Mouse (Mus musculus) fat pad, adult 2 months (tissue): ENCODE measurements around the gene Alpk1.
A peak's percentile ranks its signal among the peaks of the same experiment; 100 is the strongest.
"Not testable (repeated sequence)": the region's sequence is repeated elsewhere in the genome, so short reads cannot be mapped to it uniquely, and the experiment has no call there.

Source experiments
- DNase-seq: peaks from one replicate; pipeline ENCODE4 v3.0.0-alpha.2; 2011; ENCODE audit warnings: low read depth, low spot score; ENCODE audit errors: extremely low read depth

Gene Alpk1

DNA sequence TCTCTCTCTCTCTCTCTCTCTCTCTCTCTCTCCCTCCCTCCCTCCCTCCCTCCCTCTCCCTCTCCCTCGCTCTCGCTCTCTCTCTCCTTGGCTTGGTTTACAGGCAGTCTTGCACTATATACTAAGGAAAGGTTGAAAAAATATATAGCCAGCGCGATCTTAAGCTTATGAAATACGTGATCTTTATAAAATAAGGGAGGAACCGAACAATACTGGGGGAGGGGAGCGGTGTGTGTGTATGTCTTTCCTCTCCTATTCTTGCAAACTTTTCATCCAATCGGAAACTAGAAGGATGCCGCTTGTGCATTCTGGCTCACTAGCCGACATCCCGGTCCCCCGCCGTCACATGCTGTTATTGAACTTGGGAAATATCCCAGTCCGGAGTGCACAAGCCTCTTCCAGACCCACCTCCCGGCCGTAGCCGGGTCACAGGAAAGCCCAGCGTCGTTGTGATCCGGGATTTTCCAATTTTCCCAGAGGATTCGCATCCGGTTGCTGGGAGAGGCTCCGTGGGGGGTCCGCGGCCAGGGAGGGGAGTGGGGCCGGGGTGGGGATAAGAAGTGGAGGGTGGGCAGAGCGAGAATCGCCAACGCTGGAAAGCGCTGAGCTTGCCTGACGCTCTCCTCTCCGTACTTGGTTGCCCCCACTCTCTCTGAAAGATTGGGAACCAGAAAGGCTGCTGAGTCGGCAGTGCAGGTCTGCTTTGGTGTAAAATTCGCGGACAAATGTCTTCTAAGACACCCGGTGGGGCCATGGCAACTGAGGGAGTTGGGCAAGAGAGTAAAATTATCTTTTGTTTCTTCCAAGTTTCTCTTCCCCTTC, 10.1 kb upstream of the Alpk1 start:
- no peak for DNase-seq

GRCm38 (mm10) chr3:127789500-127790191, 9.3 kb upstream of the Alpk1 start, which contains the start of gene Tifa:
Gene Tifa, plus strand, starts transcription at chr3:127789805.
- DNase-seq = no peak

GRCm38 (mm10) chr3:127788919-127789318, 8.6 kb upstream of the Alpk1 start:
- DNase-seq = no peak

GRCm38 (mm10) chr3:127788038-127788437, 7.7 kb upstream of the Alpk1 start:
- no peak for DNase-seq

DNA sequence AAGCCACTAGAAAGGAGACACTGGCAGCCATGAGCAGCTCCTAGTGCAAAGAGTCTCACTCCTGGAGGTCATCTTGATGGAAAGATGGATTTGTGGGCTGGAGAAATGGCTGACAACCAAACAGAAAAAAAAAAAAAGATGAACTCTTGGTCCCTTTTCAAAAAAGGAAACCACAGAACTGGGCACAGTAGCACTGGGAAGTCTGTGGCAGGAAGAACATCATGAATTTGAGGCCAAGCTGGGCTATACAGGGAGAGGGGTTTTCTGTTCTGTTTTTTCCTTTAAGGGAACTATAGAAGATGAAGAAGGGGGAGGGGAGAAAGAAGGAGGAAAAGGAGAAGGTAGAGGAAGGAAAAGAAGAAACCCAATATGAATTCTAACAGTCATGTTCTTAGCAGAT, 6.7 kb upstream of the Alpk1 start:
- DNase-seq = no peak

GRCm38 (mm10) chr3:127783680-127784079, 3.4 kb upstream of the Alpk1 start:
- DNase-seq = not testable (repeated sequence)

DNA sequence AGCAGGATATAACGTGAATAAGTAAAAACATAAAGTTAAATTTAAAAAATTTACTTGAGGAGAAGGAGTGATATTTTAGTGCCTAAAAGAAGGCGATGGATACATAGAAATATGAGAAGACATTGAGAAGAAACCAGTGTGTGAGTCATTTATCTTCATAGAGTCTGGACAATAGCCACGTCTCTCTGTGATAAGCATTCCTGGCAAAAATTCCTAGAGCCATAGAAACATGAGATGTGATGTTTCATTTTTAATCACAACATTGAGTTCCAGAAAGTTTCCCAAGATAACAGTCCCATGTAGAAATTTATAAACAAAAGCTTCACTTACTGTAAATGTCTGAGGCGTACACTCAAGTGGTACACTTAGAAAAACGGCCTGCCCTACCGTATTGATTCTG, 2.6 kb upstream of the Alpk1 start:
- DNase-seq = no peak

DNA sequence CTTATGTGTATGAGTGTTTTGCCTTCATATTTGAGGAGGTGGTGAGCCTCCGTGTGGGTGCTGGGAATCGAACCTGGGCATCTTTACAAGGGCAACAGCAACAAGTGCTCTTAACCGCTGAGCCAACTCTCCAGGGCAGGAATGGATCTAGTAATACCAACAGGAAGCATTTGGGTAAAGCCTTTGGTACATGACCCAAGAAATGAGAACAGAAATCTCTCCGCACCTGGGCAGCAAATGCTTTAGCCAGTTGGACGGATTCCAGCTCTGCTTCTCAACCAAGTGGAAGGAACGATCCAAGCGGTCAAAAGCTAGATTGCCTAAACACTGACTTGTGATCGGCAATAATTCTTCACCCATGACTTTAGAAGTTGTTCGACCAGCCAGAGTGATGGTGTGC, 594 bp upstream of the Alpk1 start:
- DNase-seq = peak; percentile 95

DNA sequence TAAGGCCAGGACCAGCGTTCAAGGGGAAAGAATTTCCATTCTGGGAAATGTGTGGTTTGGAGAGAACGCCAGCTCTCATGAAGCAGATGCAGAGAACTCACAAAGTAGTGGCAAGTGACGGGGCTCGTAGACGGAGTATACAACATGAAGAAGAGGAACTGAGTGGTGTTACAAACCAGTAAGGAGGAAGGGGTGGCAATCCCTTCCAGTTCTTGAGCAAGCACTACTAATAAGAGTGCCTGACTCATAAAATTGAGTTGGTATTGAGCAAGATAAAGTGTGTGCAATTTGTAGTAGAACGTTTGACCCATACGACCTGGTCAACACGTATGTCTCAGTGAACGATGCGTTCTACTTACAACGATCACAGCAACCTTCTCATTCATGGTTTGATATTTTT, 11.2 kb downstream of the Alpk1 start:
- no peak for DNase-seq

DNA sequence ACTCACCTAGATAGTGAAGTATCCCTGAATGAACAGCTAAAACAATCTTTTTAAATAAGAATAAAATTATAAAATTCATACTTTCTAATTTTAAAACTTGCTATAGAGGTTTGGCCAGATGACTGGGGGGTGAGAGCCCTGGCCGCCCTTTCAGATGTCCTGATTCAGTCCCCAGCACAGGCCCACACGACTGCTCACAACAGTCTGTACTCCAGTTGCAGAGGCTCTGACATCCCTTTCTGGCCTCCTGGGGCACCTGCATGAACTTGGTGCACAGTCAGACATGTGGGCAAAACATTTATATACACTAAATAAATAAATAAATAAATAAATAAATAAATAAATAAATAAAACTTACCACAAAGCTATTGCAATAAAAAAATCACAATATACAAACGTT, 14.4 kb downstream of the Alpk1 start:
- DNase-seq = no peak

DNA sequence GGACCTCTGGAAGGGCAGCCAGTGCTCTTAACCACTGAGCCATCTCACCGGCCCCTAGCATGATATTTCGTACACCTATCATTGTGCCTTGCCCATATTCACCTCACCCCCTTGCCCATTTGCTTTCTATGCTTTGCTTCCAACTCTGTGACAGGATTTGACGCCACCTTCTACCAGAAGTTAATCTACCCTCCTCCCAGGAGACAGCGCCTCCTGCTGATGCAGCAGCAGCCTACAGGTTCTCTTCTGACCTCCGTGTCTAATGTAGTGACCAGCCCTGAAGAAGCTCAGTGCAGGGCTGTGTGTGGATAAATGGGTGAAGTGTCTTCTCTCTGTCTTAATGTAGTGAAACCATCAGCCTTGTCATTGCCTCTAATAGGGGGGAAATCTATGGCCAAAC, 15.8 kb downstream of the Alpk1 start:
- no peak for DNase-seq

DNA sequence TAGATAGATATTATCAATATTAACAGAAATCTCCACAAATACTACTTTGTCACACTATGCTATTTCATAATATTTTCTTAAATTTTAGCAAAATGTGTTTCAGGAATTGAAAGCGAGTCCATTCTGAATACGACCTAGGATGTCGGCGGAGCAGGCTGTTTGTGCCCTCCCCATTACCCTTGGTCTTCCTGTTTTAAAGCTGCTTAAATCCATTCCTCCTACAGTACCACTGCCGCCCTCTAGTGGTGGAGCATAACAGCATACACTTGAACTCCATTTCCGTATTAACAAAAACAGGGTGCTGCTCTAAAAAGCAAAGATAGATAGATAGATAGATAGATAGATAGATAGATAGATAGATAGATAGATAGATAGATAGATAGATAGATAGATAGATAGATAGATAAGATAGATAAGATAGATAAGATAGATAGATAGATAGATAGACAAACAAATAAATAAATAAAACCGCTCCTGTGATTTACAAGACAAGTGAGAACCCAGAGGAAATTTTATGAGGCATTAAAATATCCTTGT, 17.2 kb downstream of the Alpk1 start:
- DNase-seq = no peak

- DNase-seq = no peak
These were observed 17.9 kb downstream of the Alpk1 start for GRCm38 (mm10) chr3:127762403-127762802.

- no peak for DNase-seq
These were observed 21.1 kb downstream of the Alpk1 start for GRCm38 (mm10) chr3:127759212-127759611.

DNA sequence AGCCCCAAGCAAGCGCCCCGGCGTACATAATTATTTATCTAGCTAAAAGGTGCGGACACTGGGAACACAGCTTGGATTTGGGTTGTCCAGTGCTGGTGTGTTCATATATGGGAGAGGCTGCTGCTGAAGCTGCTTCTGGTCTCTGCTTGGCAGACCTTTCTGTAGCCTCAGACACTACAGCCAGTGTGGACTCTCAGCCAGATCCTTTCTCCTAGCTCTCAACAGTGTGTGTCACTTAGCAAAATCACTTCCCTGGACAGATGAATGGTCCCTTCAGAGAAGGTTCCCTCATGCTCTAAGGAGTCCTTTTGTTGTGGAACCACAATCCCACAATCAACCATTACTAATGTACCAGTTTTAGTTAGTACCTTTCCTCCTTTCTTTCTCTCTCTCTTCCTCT, 21.5 kb downstream of the Alpk1 start:
- DNase-seq = no peak

DNA sequence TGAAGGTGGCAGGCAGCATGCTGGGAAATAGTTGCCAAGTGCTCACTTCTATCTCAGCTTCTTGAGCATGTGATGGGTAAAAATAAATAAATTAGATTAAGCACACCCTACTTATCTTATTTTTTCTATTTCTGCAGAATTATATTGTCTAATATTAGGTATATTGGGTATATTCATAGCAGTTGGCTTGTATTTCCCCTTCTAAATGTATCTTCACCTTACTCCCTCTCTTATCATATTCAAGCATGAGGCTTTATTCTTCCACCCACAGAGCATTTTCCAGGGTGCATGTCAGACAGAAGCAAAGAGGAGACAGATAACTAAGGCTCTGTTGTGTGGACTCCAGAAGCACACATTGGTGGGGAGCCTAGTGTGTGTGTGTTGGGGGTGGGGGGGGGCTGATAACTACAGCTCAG, 22.4 kb downstream of the Alpk1 start:
- no peak for DNase-seq

- no peak for DNase-seq
These were observed 23.9 kb downstream of the Alpk1 start for GRCm38 (mm10) chr3:127756458-127756857.

- no peak for DNase-seq
These were observed 30.3 kb downstream of the Alpk1 start for GRCm38 (mm10) chr3:127749981-127750562.

- DNase-seq = no peak
These were observed 31.1 kb downstream of the Alpk1 start for GRCm38 (mm10) chr3:127749266-127749665.

GRCm38 (mm10) chr3:127748644-127749043, 31.7 kb downstream of the Alpk1 start:
- no peak for DNase-seq

DNA sequence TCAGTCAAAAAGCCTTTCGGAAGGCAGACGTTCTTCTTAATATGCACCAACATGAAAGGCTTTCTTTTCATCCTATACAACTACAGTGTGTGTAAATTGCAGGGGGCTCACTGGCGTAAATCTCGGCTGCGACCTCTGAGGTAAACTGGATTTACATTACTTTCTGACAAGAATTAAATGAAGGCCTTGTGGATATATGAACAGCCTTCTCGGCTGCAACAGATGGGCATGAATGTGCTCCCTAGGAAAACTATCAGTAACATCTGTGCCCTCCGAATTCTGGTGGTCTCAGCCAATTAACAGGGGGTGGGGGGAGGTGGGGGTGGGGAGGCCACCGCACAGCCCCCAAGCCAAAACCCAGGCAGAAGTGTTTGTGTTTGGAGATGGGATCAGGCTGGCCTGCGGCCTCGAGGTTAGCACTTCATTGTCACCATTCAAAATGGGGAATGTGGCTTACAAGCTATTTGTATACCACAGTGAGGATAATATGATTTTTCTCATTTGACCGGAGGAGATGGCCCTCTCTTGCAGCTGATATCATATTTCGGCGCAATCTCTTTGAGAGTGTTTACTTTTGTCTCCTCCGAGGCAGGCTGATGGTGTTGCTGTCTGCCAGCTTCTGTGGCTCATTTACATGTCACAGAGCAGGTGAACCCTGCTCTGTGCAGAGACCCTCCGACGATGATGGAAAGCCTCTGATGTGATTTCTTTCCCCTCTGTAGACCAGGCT, 34.3 kb downstream of the Alpk1 start:
- DNase-seq = no peak
